Mouse (Mus musculus) adrenal gland (tissue): ENCODE data around the gene 2310011J03Rik.

Experiments used
- intact Hi-C: fragments of 180-260 bp; cut with DNase I; formaldehyde crosslinking; loops from one replicate; pipeline ENCODE4 v1.15.1; 2025

2310011J03Rik gene

GRCm38 (mm10) chr10:80321014-80321669 lies 805 bp upstream of the 2310011J03Rik start:
- intact Hi-C loops, result no loop called here

GRCm38 (mm10) chr10:80317011-80317410 lies 3.3 kb downstream of the 2310011J03Rik start:
- intact Hi-C loops, result no loop called here

DNA sequence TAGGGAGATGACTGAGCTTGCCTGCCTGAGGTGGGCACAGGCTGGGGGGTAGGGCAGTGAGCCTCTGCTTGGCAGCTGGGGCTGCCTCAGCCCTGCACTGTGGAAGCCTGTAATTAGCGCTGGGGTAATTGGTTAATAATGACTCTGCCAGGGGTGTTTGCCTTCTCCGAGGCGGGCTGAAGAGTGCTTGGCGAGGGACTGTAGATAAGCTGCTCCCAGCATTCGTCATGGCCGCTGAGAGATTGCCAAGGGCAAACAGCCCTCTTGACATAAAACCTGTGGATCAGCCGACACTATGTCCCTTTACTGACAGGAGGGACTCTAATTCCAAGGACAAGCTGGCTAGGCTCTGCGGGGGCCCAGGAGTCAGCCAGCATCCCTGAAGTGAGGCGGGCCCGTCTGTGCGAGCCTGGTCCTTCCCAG lies 4.0 kb downstream of the 2310011J03Rik start:
- intact Hi-C loops, result no loop called here

- intact Hi-C loops, result no loop called here
Observed at GRCm38 (mm10) chr10:80315315-80315714, 5.0 kb downstream of the 2310011J03Rik start.

DNA sequence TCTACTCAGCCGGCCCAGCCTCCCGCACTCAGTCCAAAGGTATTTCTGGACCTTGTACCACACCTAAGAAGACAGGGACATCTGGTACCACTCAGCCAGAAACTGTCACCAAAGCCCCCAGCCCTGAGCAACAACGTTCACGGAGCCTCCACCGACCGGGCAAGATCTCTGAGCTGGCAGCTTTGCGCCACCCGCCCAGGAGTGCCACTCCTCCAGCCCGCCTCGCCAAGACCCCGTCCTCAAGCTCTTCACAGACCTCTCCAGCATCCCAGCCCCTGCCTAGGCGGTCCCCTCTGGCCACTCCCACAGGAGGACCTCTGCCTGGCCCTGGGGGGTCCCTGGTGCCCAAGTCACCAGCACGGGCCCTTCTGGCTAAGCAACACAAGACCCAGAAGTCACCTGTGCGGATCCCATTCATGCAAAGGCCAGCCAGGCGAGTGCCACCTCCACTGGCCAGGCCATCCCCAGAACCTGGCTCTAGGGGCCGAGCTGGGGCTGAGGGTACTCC lies 5.8 kb downstream of the 2310011J03Rik start:
- intact Hi-C loops, result no loop called here

- intact Hi-C loops, result no loop called here
Observed at GRCm38 (mm10) chr10:80313627-80314201, 6.6 kb downstream of the 2310011J03Rik start.

- intact Hi-C loops, result no loop called here
Observed at GRCm38 (mm10) chr10:80312586-80313504, 7.5 kb downstream of the 2310011J03Rik start.

- intact Hi-C loops, result no loop called here
Observed at GRCm38 (mm10) chr10:80311560-80311959, 8.8 kb downstream of the 2310011J03Rik start.

GRCm38 (mm10) chr10:80304862-80305261 lies 15.5 kb downstream of the 2310011J03Rik start:
- intact Hi-C loops, result no loop called here

DNA sequence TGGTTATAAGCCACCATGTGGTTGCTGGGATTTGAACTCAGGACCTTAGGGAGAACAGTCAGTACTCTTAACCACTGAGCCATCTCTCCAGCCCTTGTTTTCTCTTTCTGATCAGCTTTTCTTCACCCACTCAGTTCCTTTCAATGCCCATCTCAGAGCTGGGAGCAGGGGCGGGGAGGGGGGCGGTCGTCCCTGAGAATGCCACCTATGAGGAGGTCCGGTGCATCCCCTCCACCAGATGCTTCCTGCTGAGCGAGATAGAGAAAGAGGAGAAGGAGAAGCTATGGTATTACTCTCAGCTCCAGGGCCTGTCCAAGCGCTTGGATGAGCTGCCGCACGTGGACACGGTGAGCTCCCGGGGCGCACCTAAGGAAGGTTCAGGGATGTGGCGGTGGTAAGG lies 15.9 kb downstream of the 2310011J03Rik start:
- intact Hi-C loops, result no loop called here

GRCm38 (mm10) chr10:80302471-80302881 lies 17.9 kb downstream of the 2310011J03Rik start:
- intact Hi-C loops, result no loop called here

- intact Hi-C loops, result no loop called here
Observed at GRCm38 (mm10) chr10:80302082-80302355, 18.3 kb downstream of the 2310011J03Rik start.

- intact Hi-C loops, result no loop called here
Observed at GRCm38 (mm10) chr10:80301256-80302081, 18.9 kb downstream of the 2310011J03Rik start.

- intact Hi-C loops, result no loop called here
Observed at GRCm38 (mm10) chr10:80300672-80301181, 19.6 kb downstream of the 2310011J03Rik start.

DNA sequence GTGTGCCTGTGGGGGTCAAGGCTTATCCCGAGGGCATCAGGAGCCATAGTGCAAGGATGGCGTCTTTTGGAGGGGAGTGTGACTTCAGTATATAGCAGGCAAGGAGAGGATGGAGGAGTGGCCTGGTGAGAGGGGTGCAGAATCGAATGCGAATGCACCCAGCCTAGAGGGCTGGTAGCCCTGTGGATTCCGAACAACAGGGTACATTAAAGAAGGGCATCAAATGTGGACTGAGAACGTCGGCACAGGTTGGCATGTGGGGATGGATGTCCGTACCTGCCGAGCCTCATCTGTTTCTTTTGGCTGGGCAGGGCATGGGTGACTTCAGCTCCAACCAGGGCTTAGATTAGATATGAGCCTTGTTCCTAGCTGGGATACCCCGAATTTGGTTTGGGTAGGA lies 20.5 kb downstream of the 2310011J03Rik start:
- intact Hi-C loops, result no loop called here

GRCm38 (mm10) chr10:80299301-80299700 lies 21.0 kb downstream of the 2310011J03Rik start:
- intact Hi-C loops, result no loop called here

GRCm38 (mm10) chr10:80298571-80299281 lies 21.6 kb downstream of the 2310011J03Rik start:
- intact Hi-C loops, result no loop called here

DNA sequence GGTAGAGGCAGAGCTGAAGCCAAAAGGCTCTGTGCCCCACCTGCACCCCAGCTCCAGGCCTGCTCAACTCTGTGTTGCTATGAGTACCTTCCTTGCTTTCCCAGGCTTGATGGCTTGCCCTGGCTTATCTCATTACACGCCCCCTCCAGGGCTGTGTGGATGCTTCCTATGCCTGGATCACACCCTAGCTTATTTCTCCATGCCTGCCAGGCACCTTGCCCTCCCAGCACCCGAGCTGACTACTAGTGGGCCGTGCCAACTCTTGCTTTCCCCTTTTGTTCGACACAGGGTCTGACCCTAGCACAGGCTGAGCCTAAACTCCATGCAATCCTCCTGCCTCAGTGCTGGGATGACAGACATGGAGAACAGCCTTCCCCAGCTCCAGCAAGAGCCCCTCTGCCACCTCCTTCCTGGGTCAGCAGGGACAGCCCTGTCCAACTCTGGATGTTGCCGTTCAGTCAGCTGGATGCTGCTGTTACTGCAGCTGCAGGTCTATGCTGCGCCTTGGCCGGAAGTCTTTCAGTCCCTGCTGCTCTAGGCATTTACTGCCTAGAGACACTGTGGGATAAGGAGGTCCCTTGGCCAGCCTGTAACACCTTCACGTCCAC lies 22.7 kb downstream of the 2310011J03Rik start:
- intact Hi-C loops, result no loop called here

- intact Hi-C loops, result no loop called here
Observed at GRCm38 (mm10) chr10:80296824-80297223, 23.5 kb downstream of the 2310011J03Rik start.
